Mouse (Mus musculus) liver, postnatal 0 days (tissue): Measurements from ENCODE around the gene Myh15.

Source experiments
- CTCF ChIP-seq: sonication (generic); IDR thresholded peaks from 2 replicates; pipeline ENCODE4 v1.5.1; 2016; ENCODE audit warnings: antibody characterized with exemption, low read depth
- EP300 ChIP-seq: IDR thresholded peaks from 2 replicates; pipeline ENCODE4 v1.6.1; 2016; ENCODE audit warnings: antibody characterized with exemption, low read depth, mild to moderate bottlenecking

GRCm38 (mm10) chr16:49035852-49036251 lies 21.4 kb upstream of the Myh15 start:
- TF ChIP-seq CTCF (no peak), EP300 (no peak)
